Mouse (Mus musculus) right cerebral cortex, adult 2 months (tissue): Measurements from ENCODE around the gene Rpap3.

Experiments used
- DNase-seq, 2 experiments: peaks; one replicate each; pipeline ENCODE4 v3.0.0; 2021 to 2022; ENCODE audit warnings: low spot score in 2 of 2

The Rpap3 gene

GRCm38 (mm10) chr15:97730365-97730764 is 24.7 kb upstream of the Rpap3 start:
- no peak for DNase-seq

GRCm38 (mm10) chr15:97728804-97729203 is 23.2 kb upstream of the Rpap3 start:
- peak in 1 of 2 experiments; percentile 22 for DNase-seq

- DNase-seq = no peak
Observed at GRCm38 (mm10) chr15:97728394-97728793, 22.8 kb upstream of the Rpap3 start.

- no peak for DNase-seq
Observed at GRCm38 (mm10) chr15:97727520-97727919, 21.9 kb upstream of the Rpap3 start.

GRCm38 (mm10) chr15:97727048-97727447 is 21.4 kb upstream of the Rpap3 start:
- no peak for DNase-seq

GRCm38 (mm10) chr15:97726310-97726709 is 20.7 kb upstream of the Rpap3 start:
- DNase-seq = no peak

GRCm38 (mm10) chr15:97725198-97725785 is 19.7 kb upstream of the Rpap3 start:
- DNase-seq = no peak

- DNase-seq = no peak
Observed at GRCm38 (mm10) chr15:97724346-97725197, 18.9 kb upstream of the Rpap3 start.

- no peak for DNase-seq
Observed at GRCm38 (mm10) chr15:97723536-97724345, 18.1 kb upstream of the Rpap3 start.

GRCm38 (mm10) chr15:97721008-97721701 is 15.5 kb upstream of the Rpap3 start:
- DNase-seq = no peak

GRCm38 (mm10) chr15:97720026-97720675 is 14.5 kb upstream of the Rpap3 start:
- no peak for DNase-seq

- DNase-seq = no peak
Observed at GRCm38 (mm10) chr15:97719494-97719893, 13.9 kb upstream of the Rpap3 start.

- no peak for DNase-seq
Observed at GRCm38 (mm10) chr15:97718535-97719155, 13.0 kb upstream of the Rpap3 start.

GRCm38 (mm10) chr15:97717861-97718534 is 12.4 kb upstream of the Rpap3 start:
- peak; percentile 61 to 66 for DNase-seq

- no peak for DNase-seq
Observed at GRCm38 (mm10) chr15:97716782-97717181, 11.2 kb upstream of the Rpap3 start.

GRCm38 (mm10) chr15:97715734-97716133 is 10.1 kb upstream of the Rpap3 start:
- no peak for DNase-seq

GRCm38 (mm10) chr15:97715083-97715482 is 9.5 kb upstream of the Rpap3 start:
- no peak for DNase-seq

GRCm38 (mm10) chr15:97712546-97712945 is 6.9 kb upstream of the Rpap3 start:
- no peak for DNase-seq

GRCm38 (mm10) chr15:97710906-97711305 is 5.3 kb upstream of the Rpap3 start:
- DNase-seq = no peak

- no peak for DNase-seq
Observed at GRCm38 (mm10) chr15:97696616-97697015, 9.0 kb downstream of the Rpap3 start.
